Mouse (Mus musculus): ENCODE data around the gene 4930470P17Rik. TPM values are rescaled to one million over a fixed set of nuclear protein-coding genes. Genes with fewer than 3 reads are reported as not detected.

Gene 4930470P17Rik
- polyA plus RNA-seq, 1 experiment, result not detected

DNA sequence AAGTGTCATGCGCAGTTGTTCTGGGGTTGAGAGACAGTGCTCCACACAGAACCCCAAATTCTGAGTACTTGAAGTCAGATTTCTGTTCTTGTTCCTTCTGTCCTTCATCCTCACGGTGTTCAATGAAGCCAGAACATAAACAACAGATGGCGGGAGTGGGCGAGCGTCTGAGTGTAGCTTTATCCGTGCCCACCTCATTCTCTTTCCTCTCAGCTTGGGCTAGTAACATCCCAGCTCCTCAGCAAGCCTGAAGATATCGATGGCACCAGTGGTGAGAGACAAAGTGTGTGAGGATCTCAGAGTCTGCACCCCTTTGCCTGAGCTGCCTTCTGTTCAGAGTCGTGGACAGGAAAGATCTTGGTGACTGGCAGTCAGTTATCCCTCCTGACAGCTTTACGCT lies 62.6 kb downstream of the 4930470P17Rik start:
- no peak overlapping the region for H3K27ac ChIP-seq (ENCODE audit: insufficient read depth, low read length)
- no peaks in the 10 kb centered on the region for H3K4me1 ChIP-seq (ENCODE audit: control insufficient read depth, insufficient read depth, low read length)
- TF ChIP-seq EP300 (IDR thresholded peaks at IDR 0.05; ENCODE audit: insufficient read depth, low read depth, low read length) (no peak), CTCF (IDR thresholded peaks at IDR 0.05; ENCODE audit: low read depth, low read length) (no peak), POLR2A (IDR thresholded peaks at IDR 0.05; ENCODE audit: insufficient read depth, low read length) (no peak)
- H3K4me3 ChIP-seq (ENCODE audit: low read depth, low read length), result no peak overlapping the region
- no peak overlapping the region for H3K9ac ChIP-seq (ENCODE audit: low read depth, poor library complexity, severe bottlenecking)
- no peaks in the 10 kb centered on the region for H3K36me3 ChIP-seq (ENCODE audit: control insufficient read depth, insufficient read depth, low read length, poor library complexity, severe bottlenecking)
- no peaks in the 10 kb centered on the region for H3K9me3 ChIP-seq (replicated peaks; ENCODE audit: control insufficient read depth, insufficient read depth, low read length, poor library complexity, severe bottlenecking)
- no peaks in the 10 kb centered on the region for H3K27me3 ChIP-seq (ENCODE audit: control insufficient read depth, insufficient read depth, low read length, poor library complexity, severe bottlenecking)

DNA sequence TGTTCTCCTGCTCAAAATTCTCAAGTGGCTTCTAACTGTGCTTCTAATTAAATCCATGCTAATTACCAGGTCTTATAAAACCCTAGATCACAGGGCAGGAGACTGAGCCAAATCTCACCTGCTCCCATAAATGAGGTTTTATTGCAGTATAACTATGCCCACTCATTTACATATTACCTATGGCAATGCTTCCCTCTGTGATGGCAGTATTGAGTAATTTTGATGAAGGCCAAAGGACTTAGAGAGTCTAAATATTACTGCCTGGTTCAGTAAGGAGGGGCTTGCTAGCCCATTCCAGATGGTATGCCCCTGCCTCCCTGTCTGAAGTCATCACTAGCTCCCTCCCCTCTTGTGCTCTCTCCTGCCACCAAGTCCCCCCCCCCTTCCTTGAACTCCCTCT lies 66.0 kb downstream of the 4930470P17Rik start:
- no peak overlapping the region for H3K9ac ChIP-seq (ENCODE audit: low read depth, poor library complexity, severe bottlenecking)
- no peak overlapping the region for H3K4me3 ChIP-seq (ENCODE audit: low read depth, low read length)
- H3K27ac ChIP-seq (ENCODE audit: insufficient read depth, low read length), result no peak overlapping the region
- no peaks in the 10 kb centered on the region for H3K36me3 ChIP-seq (ENCODE audit: control insufficient read depth, insufficient read depth, low read length, poor library complexity, severe bottlenecking)
- H3K9me3 ChIP-seq (replicated peaks; ENCODE audit: control insufficient read depth, insufficient read depth, low read length, poor library complexity, severe bottlenecking), result no peaks in the 10 kb centered on the region
- TF ChIP-seq CTCF (IDR thresholded peaks at IDR 0.05; ENCODE audit: low read depth, low read length) (no peak), POLR2A (IDR thresholded peaks at IDR 0.05; ENCODE audit: insufficient read depth, low read length) (no peak), EP300 (IDR thresholded peaks at IDR 0.05; ENCODE audit: insufficient read depth, low read depth, low read length) (no peak)
- H3K4me1 ChIP-seq (ENCODE audit: control insufficient read depth, insufficient read depth, low read length), result no peaks in the 10 kb centered on the region
- H3K27me3 ChIP-seq (ENCODE audit: control insufficient read depth, insufficient read depth, low read length, poor library complexity, severe bottlenecking), result no peaks in the 10 kb centered on the region

DNA sequence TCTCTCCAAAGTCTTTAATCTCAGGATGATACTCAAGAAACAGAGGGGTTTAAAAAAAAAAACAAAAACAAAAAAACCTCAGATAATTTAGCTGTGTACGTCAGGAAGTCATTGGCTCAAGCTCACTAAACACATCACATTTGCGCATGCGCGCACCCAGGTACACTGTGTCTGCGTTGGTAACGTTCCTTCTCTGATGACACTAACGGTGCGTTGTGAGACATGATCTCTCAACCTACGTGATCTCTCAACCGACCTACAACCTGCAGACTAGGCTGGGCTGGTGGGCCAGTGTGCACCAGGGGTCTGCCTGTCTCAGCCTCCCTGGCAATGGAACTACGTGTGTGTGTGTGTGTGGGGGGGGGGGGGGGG lies 67.0 kb downstream of the 4930470P17Rik start:
- Histone ChIP-seq H3K27ac (ENCODE audit: insufficient read depth, low read length) (no peak overlapping the region), H3K4me1 (ENCODE audit: control insufficient read depth, insufficient read depth, low read length) (no peaks in the 10 kb centered on the region), H3K27me3 (ENCODE audit: control insufficient read depth, insufficient read depth, low read length, poor library complexity, severe bottlenecking) (no peaks in the 10 kb centered on the region), H3K9me3 (replicated peaks; ENCODE audit: control insufficient read depth, insufficient read depth, low read length, poor library complexity, severe bottlenecking) (no peaks in the 10 kb centered on the region), H3K36me3 (ENCODE audit: control insufficient read depth, insufficient read depth, low read length, poor library complexity, severe bottlenecking) (no peaks in the 10 kb centered on the region), H3K4me3 (ENCODE audit: low read depth, low read length) (no peak overlapping the region), H3K9ac (ENCODE audit: low read depth, poor library complexity, severe bottlenecking) (no peak overlapping the region)
- TF ChIP-seq POLR2A (IDR thresholded peaks at IDR 0.05; ENCODE audit: insufficient read depth, low read length), result no peak
- no peak for TF ChIP-seq CTCF (IDR thresholded peaks at IDR 0.05; ENCODE audit: low read depth, low read length)
- TF ChIP-seq EP300 (IDR thresholded peaks at IDR 0.05; ENCODE audit: insufficient read depth, low read depth, low read length), result no peak

DNA sequence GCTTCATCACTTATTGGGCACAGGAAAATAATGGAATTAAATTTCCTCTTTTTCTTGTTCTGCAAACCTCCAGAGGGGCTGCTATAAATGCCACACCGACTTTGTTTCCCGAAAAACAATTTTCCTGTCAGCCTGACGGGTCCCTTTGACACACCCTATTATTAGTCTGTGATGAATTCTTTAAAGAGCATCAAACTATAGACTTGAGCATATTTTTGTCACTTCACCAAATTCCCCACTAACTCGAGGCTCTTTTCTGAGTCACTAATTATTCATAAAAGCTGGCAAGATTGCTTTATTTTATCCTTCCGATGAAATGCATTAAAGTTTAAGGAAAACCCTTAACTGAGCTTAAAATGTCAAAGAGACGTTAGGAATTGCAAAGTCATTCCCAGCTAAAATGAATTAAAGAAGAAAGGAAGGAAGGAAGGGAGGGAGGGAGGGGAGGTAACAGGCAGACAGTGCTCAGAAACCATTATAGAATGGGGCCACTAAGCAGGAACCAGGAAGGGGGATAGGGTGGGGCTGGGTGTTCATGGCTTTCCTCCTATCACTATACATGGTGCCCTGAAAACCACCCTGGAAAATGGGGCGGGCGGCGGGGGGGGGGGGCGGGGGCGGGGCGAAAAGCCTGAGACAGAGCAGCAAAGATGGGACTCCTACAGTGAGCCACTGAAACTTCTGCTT lies 67.6 kb downstream of the 4930470P17Rik start:
- no peak overlapping the region for H3K4me3 ChIP-seq (ENCODE audit: low read depth, low read length)
- no peaks in the 10 kb centered on the region for H3K9me3 ChIP-seq (replicated peaks; ENCODE audit: control insufficient read depth, insufficient read depth, low read length, poor library complexity, severe bottlenecking)
- H3K36me3 ChIP-seq (ENCODE audit: control insufficient read depth, insufficient read depth, low read length, poor library complexity, severe bottlenecking), result no peaks in the 10 kb centered on the region
- no peak overlapping the region for H3K27ac ChIP-seq (ENCODE audit: insufficient read depth, low read length)
- H3K4me1 ChIP-seq (ENCODE audit: control insufficient read depth, insufficient read depth, low read length), result no peaks in the 10 kb centered on the region
- no peak overlapping the region for H3K9ac ChIP-seq (ENCODE audit: low read depth, poor library complexity, severe bottlenecking)
- TF ChIP-seq POLR2A (IDR thresholded peaks at IDR 0.05; ENCODE audit: insufficient read depth, low read length) (no peak), CTCF (IDR thresholded peaks at IDR 0.05; ENCODE audit: low read depth, low read length) (no peak), EP300 (IDR thresholded peaks at IDR 0.05; ENCODE audit: insufficient read depth, low read depth, low read length) (no peak)
- H3K27me3 ChIP-seq (ENCODE audit: control insufficient read depth, insufficient read depth, low read length, poor library complexity, severe bottlenecking), result no peaks in the 10 kb centered on the region

DNA sequence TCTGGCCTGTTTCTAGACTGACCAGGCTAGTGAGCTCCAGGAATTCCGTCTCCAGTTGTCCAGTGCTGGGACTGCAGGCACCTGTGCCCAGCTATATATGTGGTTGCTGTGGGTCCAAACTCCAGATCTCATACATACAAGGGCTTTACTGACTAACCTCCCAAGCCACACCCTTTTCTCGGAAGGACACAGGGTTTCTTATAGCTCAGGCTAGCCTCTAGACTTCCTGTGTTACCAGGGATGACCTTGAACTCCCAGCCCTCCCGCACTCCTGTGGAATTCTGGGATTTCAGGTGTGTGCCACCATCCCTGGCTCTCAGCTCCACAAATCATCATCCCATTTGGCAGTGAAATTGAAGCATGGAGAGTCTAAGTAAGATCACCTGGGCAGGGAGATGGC lies 71.6 kb downstream of the 4930470P17Rik start:
- peaks cover 2% of the 10 kb centered on the region for H3K4me1 ChIP-seq (ENCODE audit: control insufficient read depth, insufficient read depth, low read length)
- no peaks in the 10 kb centered on the region for H3K9me3 ChIP-seq (replicated peaks; ENCODE audit: control insufficient read depth, insufficient read depth, low read length, poor library complexity, severe bottlenecking)
- H3K27ac ChIP-seq (ENCODE audit: insufficient read depth, low read length), result peak overlapping the region; percentile 94
- no peak overlapping the region for H3K9ac ChIP-seq (ENCODE audit: low read depth, poor library complexity, severe bottlenecking)
- 0 out of 2 replicates have a peak overlapping the region, but pooled peaks have one; percentile 16 for H3K4me3 ChIP-seq (ENCODE audit: low read depth, low read length)
- no peaks in the 10 kb centered on the region for H3K27me3 ChIP-seq (ENCODE audit: control insufficient read depth, insufficient read depth, low read length, poor library complexity, severe bottlenecking)
- TF ChIP-seq POLR2A (IDR thresholded peaks at IDR 0.05; ENCODE audit: insufficient read depth, low read length) (no peak), EP300 (IDR thresholded peaks at IDR 0.05; ENCODE audit: insufficient read depth, low read depth, low read length) (peak; percentile 29; the same call in 1 of the 2 replicates)
- no peaks in the 10 kb centered on the region for H3K36me3 ChIP-seq (ENCODE audit: control insufficient read depth, insufficient read depth, low read length, poor library complexity, severe bottlenecking)

DNA sequence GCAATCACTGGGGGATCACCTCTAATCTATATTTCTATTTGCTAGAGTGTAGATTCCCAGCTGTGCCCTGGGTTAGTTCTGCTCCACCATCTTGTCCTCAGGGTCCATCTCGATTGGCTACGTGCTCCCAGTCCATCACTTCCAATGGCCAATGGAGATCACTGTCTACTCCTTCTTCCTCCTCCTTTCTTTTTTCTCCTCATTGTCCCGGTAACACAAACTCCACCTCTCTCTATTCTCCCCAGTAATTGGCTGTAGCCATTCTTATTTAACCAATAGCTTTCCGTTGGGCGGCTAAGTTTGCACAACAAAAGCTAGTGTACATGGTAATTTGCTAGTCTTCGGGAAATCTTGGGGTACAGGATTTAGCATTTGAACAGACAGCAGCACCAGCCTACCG lies 72.1 kb downstream of the 4930470P17Rik start:
- Histone ChIP-seq H3K9ac (ENCODE audit: low read depth, poor library complexity, severe bottlenecking) (no peak overlapping the region), H3K27me3 (ENCODE audit: control insufficient read depth, insufficient read depth, low read length, poor library complexity, severe bottlenecking) (no peaks in the 10 kb centered on the region), H3K36me3 (ENCODE audit: control insufficient read depth, insufficient read depth, low read length, poor library complexity, severe bottlenecking) (no peaks in the 10 kb centered on the region), H3K4me1 (ENCODE audit: control insufficient read depth, insufficient read depth, low read length) (peaks cover 2% of the 10 kb centered on the region), H3K4me3 (ENCODE audit: low read depth, low read length) (no peak overlapping the region), H3K27ac (ENCODE audit: insufficient read depth, low read length) (peak overlapping the region; percentile 94), H3K9me3 (replicated peaks; ENCODE audit: control insufficient read depth, insufficient read depth, low read length, poor library complexity, severe bottlenecking) (no peaks in the 10 kb centered on the region)
- TF ChIP-seq POLR2A (IDR thresholded peaks at IDR 0.05; ENCODE audit: insufficient read depth, low read length) (no peak), CTCF (IDR thresholded peaks at IDR 0.05; ENCODE audit: low read depth, low read length) (no peak), EP300 (IDR thresholded peaks at IDR 0.05; ENCODE audit: insufficient read depth, low read depth, low read length) (no peak)

Other genes with a start within 250 kb of the 4930470P17Rik start
- gene Bcas1, start 174.2 kb downstream of the 4930470P17Rik start, polyA plus RNA-seq (2011; ENCODE audit: insufficient read depth, insufficient read length, low read depth, missing spikeins), result 2.9 and 3.5 TPM in 2 replicates
- gene Pfdn4, start 105.6 kb downstream of the 4930470P17Rik start, polyA plus RNA-seq (2011; ENCODE audit: insufficient read depth, insufficient read length, low read depth, missing spikeins), result 163 and 165 TPM in 2 replicates
- not detected in 2 replicates for gene Cyp24a1, start 104.9 kb downstream of the 4930470P17Rik start, polyA plus RNA-seq (2011; ENCODE audit: insufficient read depth, insufficient read length, low read depth, missing spikeins)
- 1.4 TPM in 2 replicates for gene Dok5, start 129.8 kb upstream of the 4930470P17Rik start, polyA plus RNA-seq (2011; ENCODE audit: insufficient read depth, insufficient read length, low read depth, missing spikeins)

Measured in ES-Bruce4 (cell line).